Mouse (Mus musculus) liver, adult 2 months (tissue): ENCODE results near the gene Tbck.

Source experiments
- CTCF ChIP-seq: fragments of 200-500 bp; IDR thresholded peaks from 2 replicates; pipeline ENCODE4 v1.5.1; 2011; ENCODE audit warnings: low read depth, low read length, control low read depth
- POLR2A ChIP-seq: fragments of 200-500 bp; IDR thresholded peaks from 2 replicates; pipeline ENCODE4 v1.6.1; 2011; ENCODE audit warnings: low read length, control low read depth; ENCODE audit not compliant: insufficient read depth; ENCODE audit errors: extremely low read depth

GRCm38 (mm10) chr3:132855458-132856212, 171.7 kb downstream of the Tbck start:
- no peak for TF ChIP-seq CTCF
- TF ChIP-seq POLR2A: no peak
